Mouse (Mus musculus): ENCODE results near the gene Lbr.
"Not testable (repeated sequence)": the region's sequence is repeated elsewhere in the genome, so short reads cannot be mapped to it uniquely, and the experiment has no call there.

The Lbr gene

DNA sequence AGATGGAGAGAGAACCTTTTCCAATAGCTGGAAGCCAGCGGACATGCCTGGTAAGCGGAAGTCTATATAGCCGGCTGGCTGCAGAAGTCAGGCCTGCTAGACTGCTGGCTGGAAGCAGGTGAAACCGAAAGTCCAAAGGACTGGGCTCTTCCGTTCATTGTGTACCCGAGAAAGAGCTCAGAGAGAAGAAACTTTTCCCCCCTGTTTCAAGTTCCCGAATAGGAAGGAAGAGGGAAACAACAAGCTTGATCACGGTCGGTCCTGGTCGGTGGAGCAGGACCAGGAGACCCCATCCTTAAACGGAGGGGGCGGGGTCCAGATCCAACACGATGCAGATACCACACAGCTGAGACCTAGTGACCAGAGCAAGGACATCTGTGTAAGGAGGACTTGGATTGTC, 9.6 kb upstream of the Lbr start:
- DNase-seq (ENCODE audit: low spot score in 2 of 2) = no peak

DNA sequence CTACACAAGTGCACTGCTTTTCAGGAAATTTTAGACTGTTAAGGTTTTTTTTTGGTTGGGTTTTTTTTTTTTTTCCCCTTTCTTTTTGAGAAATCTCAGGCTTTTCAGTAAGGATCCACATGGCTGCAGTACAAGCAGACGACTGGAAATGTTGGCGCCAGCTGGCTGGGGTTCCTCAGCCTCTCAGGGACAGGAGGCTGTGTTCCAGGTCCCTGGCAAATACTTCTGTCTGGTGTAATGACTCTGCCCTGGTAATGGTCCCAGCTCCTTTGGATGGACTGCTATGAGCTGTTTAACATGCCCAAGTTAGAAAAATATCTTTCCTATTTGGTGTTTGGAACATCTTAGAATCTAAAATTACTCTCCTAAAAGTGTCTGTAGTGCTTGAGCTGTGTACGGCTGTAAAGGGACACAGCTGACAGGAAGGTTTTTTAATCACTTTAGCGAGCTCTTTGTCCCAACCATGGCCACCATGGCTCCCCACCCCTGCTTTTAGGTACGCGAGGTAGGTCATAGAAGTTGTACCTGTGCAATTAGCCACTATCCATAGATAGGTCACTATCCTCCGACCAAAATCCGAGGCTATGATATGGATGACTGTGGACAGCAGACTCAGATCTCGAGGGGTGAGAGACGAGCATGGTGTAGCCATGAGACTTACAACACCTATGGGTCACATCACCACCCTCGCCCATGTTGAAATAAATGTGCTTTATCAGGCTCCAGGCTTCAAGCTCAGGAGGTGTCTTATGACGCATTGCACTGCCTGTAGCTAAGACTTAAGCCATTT, 8.9 kb upstream of the Lbr start:
- peak in 1 of 2 experiments; percentile 21 for DNase-seq (ENCODE audit: low spot score in 2 of 2)

DNA sequence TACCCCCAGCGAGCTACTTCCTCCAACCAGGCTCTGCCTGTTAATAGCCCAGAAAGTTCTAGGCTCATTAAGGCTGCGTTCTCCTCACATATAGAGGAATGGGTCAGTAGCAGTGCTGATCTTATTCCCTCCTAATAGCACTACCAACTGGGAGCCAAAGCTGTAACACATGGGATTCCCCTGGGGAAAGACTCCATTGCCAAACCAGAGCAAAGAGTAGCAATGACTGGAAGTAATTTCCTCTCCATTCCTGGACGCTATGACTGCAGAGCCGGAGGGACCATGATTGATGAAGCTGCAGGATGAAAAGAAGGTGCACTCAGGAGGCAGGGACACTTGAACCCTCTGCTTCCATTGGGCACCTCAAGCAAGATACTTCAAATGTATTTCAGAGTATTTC, 7.6 kb upstream of the Lbr start:
- DNase-seq (ENCODE audit: low spot score in 2 of 2) = no peak

DNA sequence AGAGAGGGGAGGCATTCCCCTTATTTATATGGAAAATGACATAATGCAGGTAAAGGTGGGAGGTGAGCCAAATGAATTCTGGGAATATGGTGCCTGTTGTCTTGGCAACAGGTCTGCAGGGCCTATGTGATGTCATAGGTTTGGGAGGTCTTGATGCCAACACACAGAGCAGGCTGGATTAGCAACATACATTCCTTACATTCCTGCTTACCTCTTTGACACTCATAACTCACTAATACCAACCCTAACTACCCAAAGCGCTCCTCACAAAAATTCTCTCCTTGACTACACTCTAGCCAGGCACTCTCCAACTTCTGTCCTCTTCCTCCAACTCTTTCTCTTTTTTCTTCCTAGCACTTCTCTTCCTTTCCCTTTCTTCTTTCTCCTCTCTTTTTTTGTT, 5.4 kb upstream of the Lbr start:
- DNase-seq (ENCODE audit: low spot score in 2 of 2) = no peak

DNA sequence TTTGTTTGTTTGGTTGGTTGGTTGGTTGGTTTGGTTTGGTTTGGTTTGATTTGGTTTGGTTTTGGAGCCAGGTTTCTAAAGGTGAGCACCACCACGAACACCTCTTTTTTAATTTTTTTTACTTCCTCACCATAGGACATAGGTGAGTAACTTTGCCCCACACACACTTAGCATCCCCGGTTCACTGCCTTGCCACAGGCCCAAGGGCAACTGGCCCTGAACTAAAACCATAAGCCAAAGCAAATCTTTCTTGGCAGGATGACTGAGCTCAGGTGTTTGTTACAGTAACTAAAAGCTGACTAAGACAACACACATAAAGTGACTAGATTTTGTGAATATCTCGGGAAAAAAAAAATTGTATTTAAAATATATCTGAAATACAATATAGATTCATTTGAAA, 4.5 kb upstream of the Lbr start:
- DNase-seq (ENCODE audit: low spot score in 2 of 2) = no peak

DNA sequence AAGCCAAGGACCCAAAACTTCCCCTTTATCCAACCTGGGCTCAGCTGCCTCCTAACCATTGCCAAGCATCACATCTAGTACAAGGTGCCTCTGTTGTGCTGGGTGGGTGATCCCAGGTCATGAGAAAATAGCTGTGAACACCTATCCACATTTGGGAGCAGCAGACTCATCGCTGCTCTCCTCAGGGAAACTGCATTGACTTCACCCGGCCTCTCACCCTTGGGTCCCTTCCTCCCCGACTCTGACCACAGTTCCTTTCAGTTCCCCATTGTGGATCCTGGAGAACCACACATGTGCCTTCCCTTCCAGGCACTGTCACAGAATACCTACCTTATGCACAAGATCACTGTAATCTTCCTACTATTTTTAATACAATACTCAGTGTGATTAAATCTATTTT, 2.9 kb upstream of the Lbr start:
- no peak for DNase-seq (ENCODE audit: low spot score in 2 of 2)

DNA sequence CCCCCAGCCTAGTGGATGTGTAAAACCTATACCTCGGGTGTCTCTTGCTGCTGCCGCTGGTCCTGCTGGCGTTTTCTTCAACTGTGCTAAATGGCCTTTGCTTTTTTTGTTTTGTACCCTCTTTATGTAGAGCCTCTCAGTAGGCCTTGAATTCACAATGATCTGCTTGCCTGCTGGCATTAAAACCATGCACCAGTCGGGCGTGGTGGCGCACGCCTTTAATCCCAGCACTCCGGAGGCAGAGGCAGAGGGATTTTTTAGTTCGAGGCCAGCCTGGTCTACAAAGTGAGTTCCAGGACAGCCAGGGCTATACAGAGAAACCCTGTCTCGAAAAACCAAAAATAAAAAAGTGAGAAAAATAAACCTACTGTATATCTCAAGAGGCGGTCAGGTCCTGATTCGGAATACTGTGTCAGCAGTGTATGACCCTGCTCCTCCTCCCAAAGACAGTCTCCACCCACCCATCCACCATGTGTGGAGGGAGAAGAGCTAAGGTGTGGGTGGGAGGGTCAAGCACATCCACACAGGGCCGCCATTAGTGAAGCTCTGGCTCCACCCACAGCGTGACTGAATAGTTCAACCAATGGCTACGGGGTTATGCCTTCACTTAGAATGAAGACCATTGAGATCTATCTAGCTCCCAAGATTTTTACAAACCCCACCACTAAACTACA, 2.2 kb upstream of the Lbr start:
- DNase-seq (ENCODE audit: low spot score in 2 of 2) = no peak

DNA sequence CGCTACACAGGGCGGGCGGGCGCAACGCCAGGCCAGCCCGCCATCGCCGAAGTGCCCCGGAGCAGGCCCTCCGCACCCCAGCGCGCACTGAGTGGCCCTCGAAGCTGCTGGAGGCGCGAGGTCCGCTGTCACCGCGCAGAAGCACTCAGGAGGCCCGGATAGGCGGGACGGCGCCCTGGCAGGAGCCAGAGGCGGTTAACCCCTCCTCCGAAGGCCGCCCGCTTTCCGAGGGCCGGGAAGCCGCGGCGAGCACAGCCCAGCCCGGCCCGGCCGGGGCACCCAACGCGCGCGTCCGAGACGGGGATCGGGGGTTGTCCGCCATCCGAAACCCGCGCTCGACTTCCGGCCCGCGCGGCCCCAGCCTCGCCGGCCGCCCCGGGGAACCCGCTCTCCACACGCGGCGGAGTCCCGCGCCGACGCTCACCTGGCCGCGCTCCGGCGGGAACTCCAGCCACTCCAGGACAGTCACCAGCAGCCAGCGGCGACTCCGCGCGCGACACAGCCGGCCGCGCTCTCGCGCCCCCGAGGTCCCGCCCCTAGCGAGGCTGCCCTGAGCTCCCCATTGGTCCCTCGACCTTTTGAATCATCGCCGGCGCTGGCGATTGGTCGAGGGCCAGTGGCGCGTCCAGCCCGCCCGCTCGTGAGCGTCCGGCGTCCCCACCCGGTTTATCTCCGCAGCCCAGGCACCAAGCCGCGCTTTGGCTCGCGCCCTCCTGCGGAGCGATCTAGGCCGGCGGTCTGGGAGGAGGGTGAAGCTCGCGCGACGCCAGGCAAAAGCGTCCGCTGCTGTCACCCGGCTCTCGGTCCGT, 778 bp downstream of the Lbr start:
- DNase-seq (ENCODE audit: low spot score in 2 of 2) = peak; percentile 88 to 91

DNA sequence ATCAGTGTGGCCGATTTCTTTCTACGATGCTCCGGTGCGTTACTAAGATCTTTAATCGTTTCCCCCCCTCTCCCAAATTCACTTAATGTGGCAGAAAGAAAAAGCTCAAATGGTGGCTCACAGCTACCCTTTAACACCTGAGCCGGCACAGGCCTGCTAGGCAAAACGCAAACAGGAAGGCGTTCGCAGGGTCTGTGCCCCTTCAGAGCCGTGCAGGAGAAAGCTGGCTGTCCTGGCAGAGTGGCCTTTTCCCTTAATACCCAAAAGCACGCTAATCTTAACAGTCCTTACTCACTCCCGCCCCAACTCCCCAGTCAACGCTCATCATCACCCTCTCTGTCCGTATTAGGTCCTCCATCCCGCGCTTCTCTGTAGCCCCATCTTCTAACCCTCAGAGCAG, 1.4 kb downstream of the Lbr start:
- DNase-seq (ENCODE audit: low spot score in 2 of 2) = no peak

DNA sequence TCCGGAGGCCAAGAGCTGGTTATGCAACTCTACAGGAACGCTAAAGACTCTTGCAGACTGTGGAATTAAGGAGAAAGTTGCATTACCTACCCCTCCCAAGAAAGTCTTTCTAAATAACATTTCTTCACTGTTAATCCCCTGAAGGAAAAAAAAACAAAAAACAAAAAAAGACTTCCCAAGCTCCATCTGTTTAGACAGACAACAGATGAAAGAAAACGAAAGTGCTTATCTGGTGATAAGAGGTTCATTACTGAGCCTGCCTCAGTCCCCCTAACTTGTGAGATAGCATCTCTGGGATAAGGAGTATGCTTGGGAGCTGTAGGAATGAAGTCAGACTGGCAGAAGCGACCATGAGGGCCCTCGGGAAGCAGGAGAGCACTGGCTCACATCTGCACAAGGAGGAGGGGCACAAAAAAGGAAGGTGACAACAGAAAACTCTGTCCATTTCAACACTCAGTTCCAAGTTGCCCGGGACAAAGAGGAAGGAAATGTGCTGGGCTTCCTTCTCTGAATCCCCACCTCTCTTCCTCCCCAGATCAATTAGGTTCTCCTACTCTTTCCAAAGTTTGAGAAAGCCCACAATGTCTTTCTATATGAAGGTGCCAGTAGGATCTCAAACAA, 3.0 kb downstream of the Lbr start:
- DNase-seq (ENCODE audit: low spot score in 2 of 2) = no peak

DNA sequence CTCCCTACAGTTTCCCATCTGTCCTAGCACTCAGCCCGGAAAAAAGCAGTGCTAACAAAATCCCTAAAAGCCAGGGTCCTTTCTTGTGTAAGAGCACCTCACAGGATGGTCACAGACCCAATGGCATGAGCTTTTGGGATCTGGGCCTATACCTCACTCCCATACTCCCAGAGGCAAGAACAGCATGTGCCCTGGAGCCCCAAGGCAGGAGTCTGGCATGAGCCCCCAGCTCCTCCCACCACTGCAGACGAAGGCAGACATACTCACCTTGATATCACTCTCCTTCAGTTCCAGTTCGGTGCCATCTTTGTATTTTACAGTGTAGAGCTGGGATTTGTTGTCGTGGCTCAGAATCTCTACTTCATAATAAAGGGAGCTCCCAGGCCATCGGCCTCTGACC, 4.7 kb downstream of the Lbr start:
- no peak for DNase-seq (ENCODE audit: low spot score in 2 of 2)

DNA sequence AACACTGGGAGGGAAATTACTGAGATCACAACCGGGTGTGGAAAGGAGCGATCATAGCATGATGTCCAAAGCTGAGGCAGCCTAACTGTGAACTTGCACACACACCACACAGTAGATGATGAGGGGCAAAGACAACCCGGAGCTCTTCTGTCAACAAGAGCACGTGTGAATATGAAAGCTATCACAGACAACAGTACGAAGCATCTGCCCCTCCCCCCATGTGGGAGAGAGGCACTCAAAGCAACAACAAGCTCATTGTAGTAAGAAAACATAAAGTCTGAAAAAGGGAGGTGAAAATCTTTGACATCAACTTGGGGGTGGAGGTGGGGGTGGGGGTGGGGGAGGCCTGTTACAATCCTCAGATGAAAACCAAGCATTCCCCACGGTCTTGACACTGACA, 9.7 kb downstream of the Lbr start:
- DNase-seq (ENCODE audit: low spot score in 2 of 2) = no peak

DNA sequence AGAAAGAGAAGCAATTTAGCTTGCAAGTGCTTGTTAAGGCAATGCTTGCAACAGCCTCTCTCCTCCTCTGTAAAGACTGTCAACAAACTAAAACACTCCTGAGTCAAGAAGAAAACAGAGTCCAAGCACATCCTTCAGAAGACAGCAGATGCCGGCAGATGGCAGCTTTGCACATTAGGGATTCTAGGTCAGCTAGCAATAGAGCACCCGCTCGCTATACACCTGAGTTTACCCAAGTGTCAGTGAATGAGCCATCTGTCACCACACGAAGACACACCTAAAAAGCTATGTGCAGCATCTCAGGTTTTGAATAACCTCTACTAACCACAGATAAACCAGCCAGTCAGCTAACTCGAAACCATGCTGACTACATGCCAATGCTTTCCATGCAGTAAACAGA, 10.1 kb downstream of the Lbr start:
- no peak for DNase-seq (ENCODE audit: low spot score in 2 of 2)

DNA sequence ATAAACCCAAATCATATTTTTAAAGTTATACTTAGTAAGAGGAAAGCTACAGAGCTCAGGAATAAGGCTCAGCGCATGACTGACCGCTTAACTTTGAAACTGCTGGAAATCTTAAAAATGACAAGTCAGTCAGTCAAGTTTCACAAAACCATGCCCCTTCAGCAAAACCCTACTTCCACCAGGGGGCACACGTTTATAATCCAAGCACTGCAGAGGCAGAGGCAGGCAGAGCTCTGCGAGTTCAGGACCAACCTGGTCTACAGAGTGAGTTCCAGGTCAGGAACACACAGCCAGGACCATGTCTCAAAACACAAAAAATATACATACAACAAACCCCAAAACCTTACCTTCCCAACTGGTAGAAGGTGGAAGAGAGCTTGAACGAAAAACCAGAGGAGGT, 14.5 kb downstream of the Lbr start:
- DNase-seq (ENCODE audit: low spot score in 2 of 2) = no peak

DNA sequence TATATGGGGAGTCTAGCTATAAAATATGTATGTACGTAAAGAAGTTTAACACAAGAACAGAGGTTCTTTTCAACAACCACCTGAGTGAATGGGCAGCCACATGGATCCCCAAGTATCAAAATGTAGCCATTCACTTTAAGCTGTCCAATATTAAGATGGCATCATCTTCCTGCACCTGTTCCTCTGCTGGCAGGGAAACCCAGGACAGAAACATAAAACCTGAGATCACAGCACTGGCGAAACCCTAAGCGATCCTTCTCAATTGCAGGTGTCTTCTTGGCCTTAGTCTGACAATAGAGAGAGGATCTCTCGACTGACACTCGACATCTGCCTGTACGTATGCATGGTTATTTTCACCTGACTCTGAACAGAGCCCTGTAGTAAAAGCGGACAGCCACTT, 16.1 kb downstream of the Lbr start:
- no peak for DNase-seq (ENCODE audit: low spot score in 2 of 2)

DNA sequence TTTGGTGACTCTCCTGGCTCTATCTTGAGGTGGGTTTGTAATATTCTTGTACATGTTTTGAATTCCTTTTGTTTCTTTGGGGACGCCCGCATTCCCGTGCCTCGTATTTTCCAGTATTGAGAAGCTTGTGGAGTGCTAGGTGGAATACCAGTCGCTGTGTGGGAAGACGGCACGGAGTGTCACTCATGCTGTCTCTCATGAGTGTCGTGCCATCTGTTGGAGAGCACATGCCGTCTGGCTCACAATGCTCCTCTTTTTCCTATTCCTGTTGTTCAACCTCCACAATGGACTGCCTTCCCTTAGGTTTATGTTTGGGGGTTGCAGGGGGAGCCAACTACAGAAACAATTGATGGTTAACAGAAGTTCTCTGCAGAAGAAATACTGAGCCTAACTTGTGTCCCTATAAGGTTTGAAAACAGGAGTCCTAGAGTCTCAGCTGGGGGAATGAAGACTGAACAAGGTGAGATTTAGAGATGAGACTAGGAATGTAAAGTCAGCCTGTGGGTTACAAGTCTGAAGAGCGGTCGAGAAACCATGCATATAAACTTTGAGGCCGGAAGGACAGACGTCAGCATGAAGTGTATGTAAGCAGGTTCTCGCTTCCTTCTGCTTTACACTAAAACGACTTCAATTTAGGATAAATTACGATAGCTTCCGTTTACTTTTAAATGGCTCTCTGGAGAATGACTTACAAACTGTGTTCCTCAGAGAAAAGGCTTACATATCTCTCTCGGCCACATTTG, 31.2 kb downstream of the Lbr start:
- no peak for DNase-seq (ENCODE audit: low spot score in 2 of 2)

DNA sequence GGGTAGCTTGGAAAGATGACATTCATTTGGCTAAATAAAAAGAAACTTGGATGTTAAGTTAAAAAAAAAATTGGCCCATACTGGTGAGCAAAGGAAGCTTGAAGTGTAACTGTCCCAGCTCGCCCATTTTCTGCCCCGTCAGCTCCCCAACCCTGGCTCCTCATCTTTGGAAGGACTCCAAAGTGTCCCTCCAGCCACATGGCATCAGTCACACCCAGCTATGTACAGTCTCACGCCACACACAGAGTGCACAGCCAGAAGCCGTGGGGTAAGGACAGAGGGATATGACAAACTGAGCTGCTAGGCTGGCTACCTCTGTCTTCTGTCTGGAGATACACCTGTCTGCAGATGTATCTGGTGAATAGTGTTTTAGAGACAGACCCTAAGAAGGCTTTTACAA, 42.2 kb downstream of the Lbr start:
- no peak for DNase-seq (ENCODE audit: low spot score in 2 of 2)

DNA sequence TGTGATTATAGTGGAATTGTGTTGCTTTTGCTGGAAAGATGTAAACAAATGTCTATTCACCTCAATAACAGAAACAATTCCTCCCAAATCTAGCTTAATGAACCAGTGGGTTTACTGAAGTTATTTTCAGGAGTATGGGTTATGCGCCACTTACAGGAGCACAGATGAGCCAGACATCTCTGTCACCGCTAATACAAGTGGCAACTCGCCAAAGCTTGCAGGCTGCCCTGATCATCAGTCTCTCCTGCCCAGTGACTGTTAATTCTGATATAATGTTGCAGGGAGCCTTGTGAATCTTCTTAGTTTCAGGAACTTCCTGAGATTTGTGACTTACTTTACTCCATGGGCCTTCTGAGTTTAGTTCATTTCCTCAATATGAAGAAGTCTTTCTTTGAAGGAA, 42.9 kb downstream of the Lbr start:
- no peak for DNase-seq (ENCODE audit: low spot score in 2 of 2)

DNA sequence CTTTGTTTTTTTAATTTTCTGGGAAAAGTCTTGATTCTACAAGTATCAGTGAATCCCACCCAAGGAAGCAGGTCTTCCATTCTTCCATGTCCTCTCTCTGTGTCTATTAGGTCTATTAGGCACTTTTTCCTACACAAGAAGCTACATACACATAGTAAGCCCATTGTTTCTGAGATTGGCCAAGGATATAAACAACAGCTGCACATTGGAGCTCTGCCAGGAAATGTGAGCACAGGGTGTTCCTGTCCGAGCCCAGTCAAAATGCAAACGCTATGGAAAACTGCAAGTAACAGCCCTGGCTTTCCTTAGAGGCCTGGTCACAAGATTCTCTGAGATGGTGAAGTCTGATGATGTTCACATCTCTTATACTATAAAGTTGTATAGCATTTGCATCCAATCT, 49.3 kb downstream of the Lbr start:
- no peak for DNase-seq (ENCODE audit: low spot score in 2 of 2)

DNA sequence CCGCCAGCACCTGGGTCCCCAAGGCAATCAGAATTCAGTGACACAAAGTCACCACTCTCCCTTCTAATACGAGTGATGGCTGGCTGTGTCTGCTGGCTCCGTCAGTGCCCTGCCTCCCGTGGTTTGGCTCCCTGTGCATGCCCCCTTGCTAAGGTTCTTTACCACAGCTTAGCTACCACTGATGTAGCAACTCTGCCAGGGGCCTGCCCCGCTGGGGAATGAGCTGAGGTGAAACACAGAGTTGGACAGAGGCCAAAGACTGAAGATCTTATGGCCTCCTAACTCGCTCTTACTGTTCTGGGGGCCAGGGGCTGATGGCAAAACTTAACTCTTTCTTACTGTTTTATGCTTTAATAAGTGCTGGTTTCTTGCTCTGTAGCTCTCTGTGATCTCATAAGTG, 52.9 kb downstream of the Lbr start:
- no peak for DNase-seq (ENCODE audit: low spot score in 2 of 2)

DNA sequence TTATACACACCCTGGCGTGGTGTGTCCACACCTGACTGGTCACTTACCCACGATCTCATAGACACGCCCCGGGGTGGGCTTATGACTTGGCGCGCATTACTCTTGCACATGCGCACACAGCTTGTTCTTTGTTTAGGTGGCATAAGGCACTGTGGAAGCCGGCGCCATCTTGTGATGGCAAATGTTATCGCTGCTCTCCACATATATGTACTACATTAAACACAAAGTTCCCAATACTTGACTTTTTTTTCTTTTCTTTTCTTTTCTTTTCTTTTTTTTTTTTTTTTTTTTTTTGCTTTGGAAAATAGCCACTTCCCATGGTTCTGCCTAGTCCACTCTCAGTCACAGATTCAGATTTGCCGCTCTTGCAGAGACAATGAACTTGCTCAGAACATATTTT, 60.2 kb downstream of the Lbr start:
- not testable (repeated sequence) for DNase-seq (ENCODE audit: low spot score in 2 of 2)

DNA sequence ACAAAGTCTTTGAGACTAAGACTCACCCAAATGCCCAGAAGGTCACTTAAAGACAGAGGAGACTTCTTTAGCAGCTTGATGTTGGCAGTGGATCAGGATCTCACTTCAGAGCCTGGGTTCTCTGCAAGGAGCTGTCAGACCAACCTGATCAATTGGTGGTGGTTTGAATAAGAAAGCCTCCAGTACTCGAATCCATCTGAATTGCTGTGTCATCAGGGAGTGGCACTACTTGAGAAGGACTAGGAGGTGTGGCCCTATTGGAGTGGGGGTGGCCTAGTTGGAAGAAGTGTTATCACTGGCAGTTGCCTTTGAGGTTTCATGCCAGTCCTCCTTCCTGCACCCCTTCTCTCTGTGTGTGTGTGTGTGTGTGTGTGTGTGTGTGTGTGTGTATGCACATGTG, 66.3 kb downstream of the Lbr start:
- no peak for DNase-seq (ENCODE audit: low spot score in 2 of 2)
